In the genomic region with DNA sequence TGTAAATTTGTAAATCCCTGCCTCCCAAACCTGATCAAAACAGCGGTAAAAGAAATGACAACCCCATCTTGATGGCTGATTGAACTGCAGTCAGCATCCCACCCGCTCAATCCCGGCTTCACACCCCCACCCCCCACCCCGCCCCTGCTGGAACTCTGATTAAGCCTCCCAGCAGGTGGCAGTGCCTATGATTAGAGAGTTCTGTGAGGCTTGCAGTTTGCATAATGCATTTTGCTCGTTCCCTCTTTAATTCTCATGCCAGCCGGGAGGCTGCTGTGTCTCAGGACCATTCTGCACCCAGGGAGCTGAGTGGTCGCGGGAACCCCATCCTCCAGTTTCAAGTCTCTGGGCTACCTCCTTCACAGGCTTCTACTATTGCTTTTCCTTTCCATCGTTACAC, we compare ENCODE assay signal across 8 mouse cellular contexts. TPM values are rescaled to one million over a fixed set of nuclear protein-coding genes. Genes with fewer than 3 reads are reported as not detected.
A peak's percentile ranks its signal among the peaks of the same experiment; 100 is the strongest.
DNase-seq lines count a peak whose midpoint lies in the region; ATAC-seq and TF ChIP-seq lines count a peak whose summit lies in the region.

No protein-coding gene starts in this region.

- no peaks in the 10 kb centered on the region for H3K27me3 ChIP-seq in embryonic facial prominence, embryonic 13.5 days
- no peaks in the 10 kb centered on the region for H3K27me3 ChIP-seq in hindbrain, embryonic 12.5 days

- WGBS in embryonic facial prominence, embryonic 13.5 days, result 2% methylated on average over 9 of the region's 9 CpGs
- WGBS in hindbrain, embryonic 12.5 days, result 4% methylated on average over 9 of the region's 9 CpGs

- H3K4me3 ChIP-seq in gastrocnemius, adult 2 months, result no peak overlapping the region
- no peak overlapping the region for H3K4me3 ChIP-seq in embryonic facial prominence, embryonic 13.5 days
- no peak overlapping the region for H3K4me3 ChIP-seq in hindbrain, embryonic 12.5 days

- H3K36me3 ChIP-seq in embryonic facial prominence, embryonic 13.5 days, result no peaks in the 10 kb centered on the region
- H3K36me3 ChIP-seq in hindbrain, embryonic 12.5 days, result no peaks in the 10 kb centered on the region

- peaks cover 10% of the 10 kb centered on the region; the same call in 1 of the 2 replicates for H3K9me3 ChIP-seq in embryonic facial prominence, embryonic 13.5 days
- H3K9me3 ChIP-seq in hindbrain, embryonic 12.5 days (replicated peaks), result peaks cover 7% of the 10 kb centered on the region

- ATAC-seq in embryonic facial prominence, embryonic 13.5 days (ENCODE audit: insufficient number of reproducible peaks, insufficient read depth, low FRiP score, low TSS enrichment, low read depth), result no peak
- peak; percentile 60; the same call in 1 of the 2 replicates for ATAC-seq in hindbrain, embryonic 12.5 days (ENCODE audit: low FRiP score)
- ATAC-seq in CD4-positive, CD25-positive, alpha-beta regulatory T cell, adult 4 months, result no peak

- H3K4me2 ChIP-seq in embryonic facial prominence, embryonic 13.5 days, result peak overlapping the region; percentile 32
- peak overlapping the region; percentile 35 for H3K4me2 ChIP-seq in hindbrain, embryonic 12.5 days (replicated peaks)

- peaks cover 11% of the 10 kb centered on the region; the same call in 1 of the 2 replicates for H3K4me1 ChIP-seq in embryonic facial prominence, embryonic 13.5 days
- H3K4me1 ChIP-seq in hindbrain, embryonic 12.5 days, result peaks cover 16% of the 10 kb centered on the region

- TF ChIP-seq CTCF in gastrocnemius, adult 2 months (IDR thresholded peaks at IDR 0.05), result peak; percentile 45

- no peak overlapping the region for H3K27ac ChIP-seq in gastrocnemius, adult 2 months
- no peak overlapping the region for H3K27ac ChIP-seq in embryonic facial prominence, embryonic 13.5 days
- H3K27ac ChIP-seq in hindbrain, embryonic 12.5 days, result 0 out of 2 replicates have a peak overlapping the region, but pooled peaks have one; percentile 5

- intact Hi-C loops in gastrocnemius, adult 2 months (cut with DNase I), result no loop called here
- intact Hi-C loops in left cerebral cortex, postnatal 25 days (cut with DNase I), result loop anchor here (5.0 kb wide), 1 partner anchor 187 kb away; no protein-coding TSS in a partner anchor

- no peak for DNase-seq in gastrocnemius, adult 2 months
- DNase-seq in gastrocnemius, adult 8-10 months (ENCODE audit: low spot score in 2 of 2), result no peak
- DNase-seq in left cerebral cortex, postnatal 25 days (ENCODE audit: low spot score in 2 of 2), result peak; percentile 46 to 76
- DNase-seq in retina, postnatal 1 day, result peak; percentile 83
- DNase-seq in thymus, adult 18-20 months, result no peak

- no peak overlapping the region for H3K9ac ChIP-seq in embryonic facial prominence, embryonic 13.5 days
- peak overlapping the region; percentile 29; the same call in 1 of the 2 replicates for H3K9ac ChIP-seq in hindbrain, embryonic 12.5 days

RNA-seq across cellular contexts. Expression of gene Kbtbd12, which starts 2.2 kb away (rescaled TPM):
- 10 to 100 TPM; 71.2 to 96.1 TPM for total RNA-seq in gastrocnemius, adult 2 months (2021)
- 10 to 100 TPM; 77.2 to 99.2 (median 91.8) TPM for total RNA-seq in gastrocnemius, adult 8-10 months (2022)
- polyA plus RNA-seq in embryonic facial prominence, embryonic 13.5 days (2015; fragmentation: Nextera tagmentation; extraction: Ambion mirVana), result 0.21 and 0.23 TPM in 2 replicates
- not detected in 2 replicates for polyA plus RNA-seq in hindbrain, embryonic 12.5 days (2016; fragmentation: Nextera tagmentation; extraction: Ambion mirVana)
- under 1 TPM; 0.23 to 0.55 TPM for total RNA-seq in left cerebral cortex, postnatal 25 days (2021)
- polyA plus RNA-seq in CD4-positive, CD25-positive, alpha-beta regulatory T cell, adult 4 months (2017; shearing (Covaris generic)), result not detected

Comparison
In these comparisons a context has a peak if more than half of its experiments do, and no peak if none do; other contexts are left out.
1. DNase-seq: peak in left cerebral cortex, postnatal 25 days (2 of 2) and retina, postnatal 1 day (single experiment); none in gastrocnemius, adult 2 months (single experiment), gastrocnemius, adult 8-10 months (0 of 2) and thymus, adult 18-20 months (0 of 2).
2. RNA of gene Kbtbd12, which starts 2.2 kb away (total RNA-seq): 71.2 to 96.1 TPM in gastrocnemius, adult 2 months and 77.2 to 99.2 TPM in gastrocnemius, adult 8-10 months; 0.23 to 0.55 TPM in left cerebral cortex, postnatal 25 days; every median in the first group is over 10 times any median in the second.